Mouse (Mus musculus) heart, postnatal 0 days (tissue): ENCODE data around the gene Pglyrp2.

ENCODE experiments used
- CTCF ChIP-seq: IDR thresholded peaks from 2 replicates; pipeline ENCODE4 v1.5.1; 2016; ENCODE audit warnings: antibody characterized with exemption, control low read depth, low read depth
- EP300 ChIP-seq: IDR thresholded peaks from 2 replicates; pipeline ENCODE4 v1.6.1; 2016; ENCODE audit warnings: antibody characterized with exemption, low read depth

- TF ChIP-seq EP300 (no peak), CTCF (no peak)
Observed at GRCm38 (mm10) chr17:32388370-32389100, 35.4 kb downstream of the Pglyrp2 start.
